Mouse (Mus musculus): Measurements from ENCODE around the gene Slirp. TPM values are rescaled to one million over a fixed set of nuclear protein-coding genes. Genes with fewer than 3 reads are reported as not detected.
A peak's percentile ranks its signal among the peaks of the same experiment; 100 is the strongest.

The Slirp gene
- polyA plus RNA-seq, 1 experiment from 2014 or later = 345 TPM

Small RNAs within 50 kb of the gene (microRNA-seq; reads per million reads assigned to microRNA genes)
- gene Mir3068 = 31.4 reads per million, percentile 37 among the genes with 10 or more reads in this experiment

Other genes with a start within 250 kb of the Slirp start
- gene Samd15, start 244.2 kb upstream of the Slirp start, polyA plus RNA-seq (2015; fragmentation: Nextera tagmentation; extraction: Ambion mirVana) = 1.3 and 2.5 TPM in 2 replicates
- 2.6 and 3.5 TPM in 2 replicates for gene Tmed8, start 243.4 kb upstream of the Slirp start, polyA plus RNA-seq (2015; fragmentation: Nextera tagmentation; extraction: Ambion mirVana)
- gene Noxred1, start 205.2 kb upstream of the Slirp start, polyA plus RNA-seq (2015; fragmentation: Nextera tagmentation; extraction: Ambion mirVana) = 1.5 and 1.6 TPM in 2 replicates
- gene Vipas39, start 177.6 kb upstream of the Slirp start, polyA plus RNA-seq (2015; fragmentation: Nextera tagmentation; extraction: Ambion mirVana) = 68.8 and 73.3 TPM in 2 replicates
- 216 and 228 TPM in 2 replicates for gene Ahsa1, start 177.4 kb upstream of the Slirp start, polyA plus RNA-seq (2015; fragmentation: Nextera tagmentation; extraction: Ambion mirVana)
- 1.5 and 2.6 TPM in 2 replicates for gene Ism2, start 144.2 kb upstream of the Slirp start, polyA plus RNA-seq (2015; fragmentation: Nextera tagmentation; extraction: Ambion mirVana)
- gene Sptlc2, start 55.5 kb upstream of the Slirp start, polyA plus RNA-seq (2015; fragmentation: Nextera tagmentation; extraction: Ambion mirVana) = 50.1 and 50.6 TPM in 2 replicates
- 47.2 and 56.5 TPM in 2 replicates for gene Alkbh1, start 121 bp downstream of the Slirp start, polyA plus RNA-seq (2015; fragmentation: Nextera tagmentation; extraction: Ambion mirVana)
- gene Snw1, start 28.4 kb downstream of the Slirp start, polyA plus RNA-seq (2015; fragmentation: Nextera tagmentation; extraction: Ambion mirVana) = 146 and 151 TPM in 2 replicates
- gene Gm5788, start 50.8 kb downstream of the Slirp start, polyA plus RNA-seq (2015; fragmentation: Nextera tagmentation; extraction: Ambion mirVana) = not detected in 2 replicates
- not detected in 2 replicates for gene Gm8300, start 70.4 kb downstream of the Slirp start, polyA plus RNA-seq (2015; fragmentation: Nextera tagmentation; extraction: Ambion mirVana)
- gene Oog1, start 158.8 kb downstream of the Slirp start, polyA plus RNA-seq (2015; fragmentation: Nextera tagmentation; extraction: Ambion mirVana) = not detected in 2 replicates
- gene Gm4027, start 175.0 kb downstream of the Slirp start, polyA plus RNA-seq (2015; fragmentation: Nextera tagmentation; extraction: Ambion mirVana) = not detected in 2 replicates
- gene Gm16381, start 200.7 kb downstream of the Slirp start, polyA plus RNA-seq (2015; fragmentation: Nextera tagmentation; extraction: Ambion mirVana) = not detected in 2 replicates